In the genomic region with DNA sequence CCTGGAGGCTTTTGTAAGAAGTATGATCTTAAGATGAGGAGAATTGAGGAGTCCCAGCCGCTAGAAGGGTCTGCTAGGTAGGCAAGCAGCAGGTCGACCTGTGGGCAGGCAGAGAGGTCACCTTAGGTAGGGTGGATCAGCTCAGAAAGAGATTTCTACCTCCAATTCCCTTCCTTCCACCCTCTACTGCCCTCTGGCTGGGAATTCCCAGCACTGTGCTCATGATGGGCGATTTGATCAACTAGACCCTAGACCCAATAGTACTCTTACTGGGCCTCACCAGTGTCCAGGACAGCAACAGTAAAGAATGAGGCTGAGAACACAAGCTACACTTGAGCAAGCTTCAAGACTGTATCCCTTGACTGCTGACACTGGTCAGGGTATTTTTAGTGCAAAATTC, we compare ENCODE assay signal across 21 mouse cellular contexts. TPM values are rescaled to one million over a fixed set of nuclear protein-coding genes. Genes with fewer than 3 reads are reported as not detected.
"Had no signal": no experiment of that assay in that cellular context is flagged by ENCODE, and none has a peak within 500 bp of the region (broad histone marks: within the 10 kb centered on the region; RNA-seq: fewer than 3 reads in every experiment).

No protein-coding gene starts in this region.

- H3K9ac ChIP-seq: limb, embryonic 15.5 days; liver, embryonic 12.5 days; lung, embryonic 15.5 days; midbrain, embryonic 12.5 days; neural tube, embryonic 15.5 days had no signal

- H3K4me2 ChIP-seq: limb, embryonic 15.5 days; liver, embryonic 12.5 days; lung, embryonic 15.5 days; midbrain, embryonic 12.5 days; neural tube, embryonic 15.5 days had no signal

- DNase-seq: kidney, adult 11 months; kidney, adult 9 months; kidney, postnatal 36 days; lung, postnatal 14 days; right cerebral cortex, adult 18-20 months; right cerebral cortex, postnatal 25 days; thymus, postnatal 36 days had no signal

- H3K36me3 ChIP-seq: limb, embryonic 15.5 days; liver, embryonic 12.5 days; lung, embryonic 15.5 days; midbrain, embryonic 12.5 days; neural tube, embryonic 15.5 days had no signal

- H3K27ac ChIP-seq: kidney, postnatal 0 days; limb, embryonic 15.5 days; liver, embryonic 12.5 days; lung, embryonic 15.5 days; midbrain, embryonic 12.5 days; neural tube, embryonic 15.5 days had no signal

- ATAC-seq: liver, embryonic 12.5 days had no signal

- H3K27me3 ChIP-seq: limb, embryonic 15.5 days; liver, embryonic 12.5 days; lung, embryonic 15.5 days; midbrain, embryonic 12.5 days; neural tube, embryonic 15.5 days had no signal

- H3K9me3 ChIP-seq: limb, embryonic 15.5 days; liver, embryonic 12.5 days; lung, embryonic 15.5 days; midbrain, embryonic 12.5 days; neural tube, embryonic 15.5 days had no signal

- H3K4me3 ChIP-seq: limb, embryonic 15.5 days; liver, embryonic 12.5 days; lung, embryonic 15.5 days; midbrain, embryonic 12.5 days; myocyte; neural tube, embryonic 15.5 days had no signal

- H3K4me1 ChIP-seq: limb, embryonic 15.5 days; liver, embryonic 12.5 days; lung, embryonic 15.5 days; midbrain, embryonic 12.5 days; neural tube, embryonic 15.5 days had no signal

RNA-seq across cellular contexts. Expression of gene Taf7l, which starts 49.0 kb away (rescaled TPM):
- total RNA-seq: layer of hippocampus, postnatal 14 days; left cerebral cortex, adult 18-20 months; megakaryocyte-erythroid progenitor cell, adult 5-6 weeks had no signal
- polyA plus RNA-seq: kidney, postnatal 0 days; limb, embryonic 11.5 days; liver, embryonic 12.5 days; liver, embryonic 16.5 days; lung, embryonic 15.5 days; midbrain, embryonic 12.5 days; neural tube, embryonic 11.5 days; thymus, postnatal 0 days had no signal
